ENCODE assay signal across 10 mouse cellular contexts in genomic region chr11:6068181-6068957, GRCm38 (mm10). TPM values are rescaled to one million over a fixed set of nuclear protein-coding genes. Genes with fewer than 3 reads are reported as not detected.
DNase-seq lines count a peak whose midpoint lies in the region; ATAC-seq lines count a peak whose summit lies in the region.
"Had no signal": no experiment of that assay in that cellular context is flagged by ENCODE, and none has a peak within 500 bp of the region (broad histone marks: within the 10 kb centered on the region; RNA-seq: fewer than 3 reads in every experiment).

No protein-coding gene starts in this region.

- peaks cover 24% of the 10 kb centered on the region for H3K4me1 ChIP-seq in heart, embryonic 12.5 days (replicated peaks)
- H3K4me1 ChIP-seq in forebrain, embryonic 12.5 days, result peaks cover 27% of the 10 kb centered on the region
- H3K4me1 ChIP-seq in limb, embryonic 15.5 days, result peaks cover 26% of the 10 kb centered on the region

- WGBS in heart, embryonic 12.5 days, result 11% methylated on average over 18 of the region's 19 CpGs
- WGBS in forebrain, embryonic 12.5 days, result 6% methylated on average over 14 of the region's 19 CpGs
- WGBS in limb, embryonic 15.5 days, result 11% methylated on average over 18 of the region's 19 CpGs

- H3K9ac ChIP-seq in heart, embryonic 12.5 days, result no peak overlapping the region
- no peak overlapping the region for H3K9ac ChIP-seq in forebrain, embryonic 12.5 days
- H3K9ac ChIP-seq in limb, embryonic 15.5 days, result no peak overlapping the region

- peak overlapping the region; percentile 18 for H3K4me2 ChIP-seq in heart, embryonic 12.5 days
- H3K4me2 ChIP-seq in forebrain, embryonic 12.5 days, result peak overlapping the region; percentile 39
- peak overlapping the region; percentile 17; the same call in 1 of the 2 replicates for H3K4me2 ChIP-seq in limb, embryonic 15.5 days

- no peak for ATAC-seq in heart, embryonic 12.5 days (ENCODE audit: insufficient number of reproducible peaks, low FRiP score)
- ATAC-seq in forebrain, embryonic 12.5 days (ENCODE audit: low FRiP score), result peak; percentile 44; the same call in 1 of the 2 replicates
- no peak for ATAC-seq in limb, embryonic 15.5 days (ENCODE audit: insufficient number of reproducible peaks, low FRiP score, low TSS enrichment, low read depth)
- ATAC-seq in megakaryocyte progenitor cell, adult 5-6 weeks (replicated peaks; ENCODE audit: poor library complexity), result no peak

- no peak overlapping the region for H3K27ac ChIP-seq in heart, embryonic 12.5 days (ENCODE audit: poor library complexity, severe bottlenecking)
- H3K27ac ChIP-seq in forebrain, embryonic 12.5 days, result no peak overlapping the region
- H3K27ac ChIP-seq in limb, embryonic 15.5 days, result no peak overlapping the region
- H3K27ac ChIP-seq: kidney, postnatal 0 days had no signal

- no peaks in the 10 kb centered on the region for H3K9me3 ChIP-seq in heart, embryonic 12.5 days (replicated peaks)
- H3K9me3 ChIP-seq in forebrain, embryonic 12.5 days, result no peaks in the 10 kb centered on the region
- H3K9me3 ChIP-seq in limb, embryonic 15.5 days, result no peaks in the 10 kb centered on the region

- no peaks in the 10 kb centered on the region for H3K36me3 ChIP-seq in heart, embryonic 12.5 days
- H3K36me3 ChIP-seq in forebrain, embryonic 12.5 days (replicated peaks), result no peaks in the 10 kb centered on the region
- no peaks in the 10 kb centered on the region for H3K36me3 ChIP-seq in limb, embryonic 15.5 days

- DNase-seq in heart, postnatal 4 days, result no peak
- DNase-seq in ES-CJ7 (ENCODE audit: low read depth, low spot score), result peak; percentile 64
- DNase-seq in urinary bladder, postnatal 36 days (ENCODE audit: low spot score in 2 of 2), result no peak
- no peak for DNase-seq in thymus, postnatal 14 days

- H3K27me3 ChIP-seq in heart, embryonic 12.5 days (replicated peaks), result peaks cover 83% of the 10 kb centered on the region
- peaks cover 78% of the 10 kb centered on the region for H3K27me3 ChIP-seq in forebrain, embryonic 12.5 days
- peaks cover 80% of the 10 kb centered on the region for H3K27me3 ChIP-seq in limb, embryonic 15.5 days

- H3K4me3 ChIP-seq in heart, embryonic 12.5 days, result peak overlapping the region; percentile 11; the same call in 1 of the 2 replicates
- H3K4me3 ChIP-seq in forebrain, embryonic 12.5 days (replicated peaks), result peak overlapping the region; percentile 19
- H3K4me3 ChIP-seq in limb, embryonic 15.5 days, result no peak overlapping the region
- H3K4me3 ChIP-seq: myocyte had no signal

RNA-seq across cellular contexts. Expression of gene Camk2b, which starts 2.2 kb away (rescaled TPM):
- 2.2 and 2.5 TPM in 2 replicates for polyA plus RNA-seq in heart, embryonic 12.5 days (2016; fragmentation: Nextera tagmentation; extraction: Ambion mirVana)
- total RNA-seq in heart, postnatal 4 days (2021), result 1 to 10 TPM; 8.7 to 8.8 TPM
- polyA plus RNA-seq in forebrain, embryonic 12.5 days (2016; fragmentation: Nextera tagmentation; extraction: Ambion mirVana), result 11.0 and 11.7 TPM in 2 replicates
- 2.6 and 4.4 TPM in 2 replicates for polyA plus RNA-seq in limb, embryonic 15.5 days (2015; fragmentation: Nextera tagmentation; extraction: Ambion mirVana)
- total RNA-seq in megakaryocyte progenitor cell, adult 5-6 weeks (2015), result 1.2 and 1.8 TPM in 2 replicates
- total RNA-seq in megakaryocyte progenitor cell, adult 5-6 weeks (2017), result 0.83 and 1.7 TPM in 2 replicates
